Mouse (Mus musculus) megakaryocyte, embryonic 14.5 days (primary cell): ENCODE data around the gene Rubcnl. TPM values are rescaled to one million over a fixed set of nuclear protein-coding genes. Genes with fewer than 3 reads are reported as not detected.
A peak's percentile ranks its signal among the peaks of the same experiment; 100 is the strongest.

ENCODE experiments used
- H3K27me3 ChIP-seq: replicated peaks from 2 replicates; pipeline ENCODE3; 2012; ENCODE audit warnings: inconsistent platforms
- H3K36me3 ChIP-seq: replicated peaks from 2 replicates; pipeline ENCODE3; 2012; ENCODE audit warnings: low read length, inconsistent platforms, mixed read lengths
- H3K4me1 ChIP-seq: 2 replicates; pipeline ENCODE4 v1.6.1; 2012; ENCODE audit warnings: inconsistent platforms
- H3K4me3 ChIP-seq: replicated peaks from 2 replicates; pipeline ENCODE3; 2012; ENCODE audit warnings: moderate library complexity, mild to moderate bottlenecking, inconsistent platforms
- H3K9me3 ChIP-seq: 2 replicates; pipeline ENCODE4 v1.6.1; 2012; ENCODE audit warnings: inconsistent platforms
- FLI1 ChIP-seq: IDR thresholded peaks from 2 replicates; pipeline ENCODE4 v1.6.1; 2012; ENCODE audit warnings: low read length, inconsistent platforms, mixed read lengths
- GATA1 ChIP-seq: IDR thresholded peaks from 3 replicates; pipeline ENCODE4 v1.6.1; 2012; ENCODE audit warnings: mixed read lengths, low read length, inconsistent platforms, borderline replicate concordance
- polyA plus RNA-seq: library from polyadenylated mRNA; stranded (reverse); fragments of >175 nt; gene quantifications from 2 replicates; pipeline ENCODE4 v1.2.3, GENCODE M21; 2012; ENCODE audit warnings: low replicate concordance; ENCODE audit not compliant: insufficient read depth

Rubcnl gene
- polyA plus RNA-seq, 1 experiment = 0.11 TPM

GRCm38 (mm10) chr14:75032742-75033141 is 16.9 kb downstream of the Rubcnl start:
- H3K36me3 ChIP-seq = peaks cover 16% of the 10 kb centered on the region
- peaks cover 5% of the 10 kb centered on the region for H3K9me3 ChIP-seq
- H3K4me3 ChIP-seq = no peak overlapping the region
- peaks cover 43% of the 10 kb centered on the region for H3K4me1 ChIP-seq
- TF ChIP-seq GATA1 = no peak
- TF ChIP-seq FLI1 = no peak
- H3K27me3 ChIP-seq = no peaks in the 10 kb centered on the region

- H3K4me3 ChIP-seq = peak overlapping the region; percentile 73
- peaks cover 47% of the 10 kb centered on the region for H3K4me1 ChIP-seq
- no peaks in the 10 kb centered on the region for H3K27me3 ChIP-seq
- TF ChIP-seq GATA1 (peak; percentile 74; the same call in 1 of the 3 replicates), FLI1 (peak; percentile 84)
- peaks cover 5% of the 10 kb centered on the region for H3K9me3 ChIP-seq
- H3K36me3 ChIP-seq = peaks cover 22% of the 10 kb centered on the region
Measured at GRCm38 (mm10) chr14:75034240-75034639, 18.4 kb downstream of the Rubcnl start.

- TF ChIP-seq FLI1 = no peak
- Histone ChIP-seq H3K27me3 (no peaks in the 10 kb centered on the region), H3K4me3 (no peak overlapping the region), H3K36me3 (peaks cover 23% of the 10 kb centered on the region), H3K9me3 (peaks cover 5% of the 10 kb centered on the region), H3K4me1 (peaks cover 47% of the 10 kb centered on the region)
Measured at GRCm38 (mm10) chr14:75035431-75035830, 19.6 kb downstream of the Rubcnl start.

- peaks cover 19% of the 10 kb centered on the region for H3K4me1 ChIP-seq
- H3K27me3 ChIP-seq = peaks cover 7% of the 10 kb centered on the region
- H3K4me3 ChIP-seq = peak overlapping the region; percentile 68
- TF ChIP-seq GATA1 = no peak
- TF ChIP-seq FLI1 = no peak
- H3K36me3 ChIP-seq = no peaks in the 10 kb centered on the region
- no peaks in the 10 kb centered on the region for H3K9me3 ChIP-seq
Measured at GRCm38 (mm10) chr14:75045184-75045583, 29.4 kb downstream of the Rubcnl start.

- Histone ChIP-seq H3K9me3 (no peaks in the 10 kb centered on the region), H3K4me1 (peaks cover 31% of the 10 kb centered on the region), H3K36me3 (no peaks in the 10 kb centered on the region), H3K4me3 (no peak overlapping the region), H3K27me3 (peaks cover 15% of the 10 kb centered on the region)
- TF ChIP-seq GATA1 (no peak), FLI1 (no peak)
Measured at GRCm38 (mm10) chr14:75052451-75052850, 36.6 kb downstream of the Rubcnl start.

- H3K36me3 ChIP-seq = no peaks in the 10 kb centered on the region
- H3K4me1 ChIP-seq = peaks cover 36% of the 10 kb centered on the region
- no peak overlapping the region for H3K4me3 ChIP-seq
- TF ChIP-seq GATA1 = no peak
- TF ChIP-seq FLI1 = no peak
- peaks cover 10% of the 10 kb centered on the region for H3K27me3 ChIP-seq
- H3K9me3 ChIP-seq = no peaks in the 10 kb centered on the region
Measured at GRCm38 (mm10) chr14:75054455-75055343, 38.9 kb downstream of the Rubcnl start.

GRCm38 (mm10) chr14:75056861-75057431 is 41.1 kb downstream of the Rubcnl start:
- H3K4me3 ChIP-seq = peak overlapping the region; percentile 70

GRCm38 (mm10) chr14:75060562-75060961 is 44.7 kb downstream of the Rubcnl start:
- TF ChIP-seq FLI1 = no peak
- TF ChIP-seq GATA1 = no peak
- Histone ChIP-seq H3K4me3 (peak overlapping the region; percentile 23), H3K27me3 (peaks cover 17% of the 10 kb centered on the region), H3K9me3 (no peaks in the 10 kb centered on the region), H3K4me1 (peaks cover 42% of the 10 kb centered on the region), H3K36me3 (no peaks in the 10 kb centered on the region)

More at GRCm38 (mm10) chr14:75056861-75057431, 41.1 kb downstream of the Rubcnl start:
- H3K4me1 ChIP-seq = peaks cover 50% of the 10 kb centered on the region
- no peaks in the 10 kb centered on the region for H3K36me3 ChIP-seq
- peaks cover 13% of the 10 kb centered on the region for H3K27me3 ChIP-seq
- no peak for TF ChIP-seq GATA1
- TF ChIP-seq FLI1 = no peak
- no peaks in the 10 kb centered on the region for H3K9me3 ChIP-seq

- Histone ChIP-seq H3K9me3 (no peaks in the 10 kb centered on the region), H3K4me1 (peaks cover 27% of the 10 kb centered on the region), H3K36me3 (no peaks in the 10 kb centered on the region), H3K4me3 (no peak overlapping the region), H3K27me3 (peaks cover 30% of the 10 kb centered on the region)
- TF ChIP-seq FLI1 (no peak), GATA1 (no peak)
Measured at GRCm38 (mm10) chr14:75063936-75064335, 48.1 kb downstream of the Rubcnl start.

- Histone ChIP-seq H3K4me1 (peaks cover 33% of the 10 kb centered on the region), H3K36me3 (no peaks in the 10 kb centered on the region), H3K27me3 (peaks cover 35% of the 10 kb centered on the region), H3K9me3 (no peaks in the 10 kb centered on the region), H3K4me3 (peak overlapping the region; percentile 33)
- TF ChIP-seq FLI1 = no peak
- TF ChIP-seq GATA1 = no peak
Measured at GRCm38 (mm10) chr14:75064520-75064919, 48.7 kb downstream of the Rubcnl start.
